Mouse (Mus musculus) ES-Bruce4 (cell line): Measurements from ENCODE around the gene Trpm8. TPM values are rescaled to one million over a fixed set of nuclear protein-coding genes. Genes with fewer than 3 reads are reported as not detected.
A peak's percentile ranks its signal among the peaks of the same experiment; 100 is the strongest.

Experiments used
- H3K27ac ChIP-seq: 2 replicates; pipeline ENCODE4 v1.5.1; 2012; ENCODE audit warnings: low read length, inconsistent platforms; ENCODE audit not compliant: insufficient read depth
- H3K27me3 ChIP-seq: 2 replicates; pipeline ENCODE4 v1.6.1; 2012; ENCODE audit warnings: mild to moderate bottlenecking, low read length, inconsistent platforms; ENCODE audit not compliant: control insufficient read depth, poor library complexity, insufficient read depth, severe bottlenecking
- H3K36me3 ChIP-seq: 2 replicates; pipeline ENCODE4 v1.6.1; 2012; ENCODE audit warnings: inconsistent platforms, mild to moderate bottlenecking, low read length, moderate library complexity; ENCODE audit not compliant: control insufficient read depth, poor library complexity, insufficient read depth, severe bottlenecking
- H3K4me1 ChIP-seq: one replicate; pipeline ENCODE4 v1.8.1; 2011; ENCODE audit warnings: low read length; ENCODE audit not compliant: control insufficient read depth, insufficient read depth
- H3K4me3 ChIP-seq: 2 replicates; pipeline ENCODE4 v1.5.1; 2011; ENCODE audit warnings: low read depth, mild to moderate bottlenecking, low read length
- H3K9ac ChIP-seq: 2 replicates; pipeline ENCODE4 v1.6.1; 2012; ENCODE audit warnings: low read depth, mild to moderate bottlenecking, inconsistent platforms; ENCODE audit not compliant: poor library complexity, severe bottlenecking
- H3K9me3 ChIP-seq: replicated peaks from 2 replicates; pipeline ENCODE4 v1.6.1; 2012; ENCODE audit warnings: mild to moderate bottlenecking, low read length, inconsistent platforms; ENCODE audit not compliant: control insufficient read depth, poor library complexity, insufficient read depth, severe bottlenecking
- CTCF ChIP-seq: IDR thresholded peaks from one replicate; pipeline ENCODE4 v1.8.1; 2011; ENCODE audit warnings: low read depth, low read length
- EP300 ChIP-seq: IDR thresholded peaks from 2 replicates; pipeline ENCODE4 v1.6.1; 2011; ENCODE audit warnings: low read depth, low read length; ENCODE audit not compliant: insufficient read depth
- POLR2A ChIP-seq: IDR thresholded peaks from one replicate; pipeline ENCODE4 v1.8.1; 2011; ENCODE audit warnings: low read length; ENCODE audit not compliant: insufficient read depth
- polyA plus RNA-seq: library from polyadenylated mRNA; stranded (reverse); fragments of >200 nt; gene quantifications from 2 replicates; pipeline ENCODE4 v1.2.4, GENCODE M21; 2011; ENCODE audit warnings: low read depth; ENCODE audit not compliant: missing spikeins, insufficient read depth, insufficient read length

The Trpm8 gene
- polyA plus RNA-seq, 1 experiment: not detected

- Histone ChIP-seq H3K27ac (no peak overlapping the region), H3K9me3 (no peaks in the 10 kb centered on the region; the same call in none of the 2 replicates), H3K27me3 (no peaks in the 10 kb centered on the region), H3K4me3 (no peak overlapping the region), H3K4me1 (no peaks in the 10 kb centered on the region), H3K36me3 (no peaks in the 10 kb centered on the region), H3K9ac (no peak overlapping the region)
- TF ChIP-seq POLR2A: no peak
- TF ChIP-seq CTCF: peak; percentile 20
These were observed 89.6 kb downstream of the Trpm8 start for GRCm38 (mm10) chr1:88366881-88367644.

- Histone ChIP-seq H3K4me1 (no peaks in the 10 kb centered on the region), H3K9ac (no peak overlapping the region), H3K27me3 (no peaks in the 10 kb centered on the region), H3K4me3 (no peak overlapping the region), H3K9me3 (no peaks in the 10 kb centered on the region), H3K36me3 (no peaks in the 10 kb centered on the region), H3K27ac (no peak overlapping the region)
- TF ChIP-seq EP300: no peak
- TF ChIP-seq CTCF: no peak
- TF ChIP-seq POLR2A: no peak
These were observed 101.0 kb downstream of the Trpm8 start for GRCm38 (mm10) chr1:88378446-88378845.

DNA sequence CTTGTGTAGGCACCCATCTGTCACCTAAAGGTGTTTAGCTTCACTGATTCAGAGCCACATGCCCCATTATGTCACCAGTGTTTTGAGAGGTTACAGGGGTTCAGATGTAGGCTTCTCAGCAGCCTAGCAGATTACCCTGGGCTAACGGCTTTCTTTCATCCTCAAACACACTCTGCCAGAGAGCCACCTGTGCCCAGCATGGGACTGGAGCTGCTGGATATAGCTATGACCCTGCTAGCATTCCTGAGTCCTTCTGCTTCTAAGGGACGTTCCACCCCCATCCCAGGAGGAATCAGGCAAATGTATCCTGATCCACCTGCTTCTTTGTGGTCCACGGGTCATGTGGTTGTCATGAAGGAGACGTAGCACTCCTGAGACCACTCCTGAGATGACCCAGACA is 114.2 kb downstream of the Trpm8 start:
- Histone ChIP-seq H3K9ac (no peak overlapping the region), H3K27ac (no peak overlapping the region), H3K4me1 (no peaks in the 10 kb centered on the region), H3K27me3 (no peaks in the 10 kb centered on the region), H3K4me3 (no peak overlapping the region), H3K9me3 (no peaks in the 10 kb centered on the region), H3K36me3 (no peaks in the 10 kb centered on the region)
- no peak for TF ChIP-seq EP300
- TF ChIP-seq CTCF: no peak
- TF ChIP-seq POLR2A: no peak

- no peaks in the 10 kb centered on the region for H3K36me3 ChIP-seq
- H3K4me3 ChIP-seq: no peak overlapping the region
- no peak overlapping the region for H3K9ac ChIP-seq
- TF ChIP-seq EP300: no peak
- TF ChIP-seq POLR2A: no peak
- no peak for TF ChIP-seq CTCF
- H3K9me3 ChIP-seq: no peaks in the 10 kb centered on the region
- no peaks in the 10 kb centered on the region for H3K27me3 ChIP-seq
- no peak overlapping the region for H3K27ac ChIP-seq
- no peaks in the 10 kb centered on the region for H3K4me1 ChIP-seq
These were observed 115.9 kb downstream of the Trpm8 start for GRCm38 (mm10) chr1:88393321-88393720.

- TF ChIP-seq POLR2A: no peak
- no peak for TF ChIP-seq CTCF
- no peak for TF ChIP-seq EP300
- Histone ChIP-seq H3K9me3 (no peaks in the 10 kb centered on the region), H3K4me1 (no peaks in the 10 kb centered on the region), H3K4me3 (no peak overlapping the region), H3K9ac (no peak overlapping the region), H3K27ac (no peak overlapping the region), H3K27me3 (no peaks in the 10 kb centered on the region), H3K36me3 (no peaks in the 10 kb centered on the region)
These were observed 125.9 kb downstream of the Trpm8 start for GRCm38 (mm10) chr1:88403378-88403777.

DNA sequence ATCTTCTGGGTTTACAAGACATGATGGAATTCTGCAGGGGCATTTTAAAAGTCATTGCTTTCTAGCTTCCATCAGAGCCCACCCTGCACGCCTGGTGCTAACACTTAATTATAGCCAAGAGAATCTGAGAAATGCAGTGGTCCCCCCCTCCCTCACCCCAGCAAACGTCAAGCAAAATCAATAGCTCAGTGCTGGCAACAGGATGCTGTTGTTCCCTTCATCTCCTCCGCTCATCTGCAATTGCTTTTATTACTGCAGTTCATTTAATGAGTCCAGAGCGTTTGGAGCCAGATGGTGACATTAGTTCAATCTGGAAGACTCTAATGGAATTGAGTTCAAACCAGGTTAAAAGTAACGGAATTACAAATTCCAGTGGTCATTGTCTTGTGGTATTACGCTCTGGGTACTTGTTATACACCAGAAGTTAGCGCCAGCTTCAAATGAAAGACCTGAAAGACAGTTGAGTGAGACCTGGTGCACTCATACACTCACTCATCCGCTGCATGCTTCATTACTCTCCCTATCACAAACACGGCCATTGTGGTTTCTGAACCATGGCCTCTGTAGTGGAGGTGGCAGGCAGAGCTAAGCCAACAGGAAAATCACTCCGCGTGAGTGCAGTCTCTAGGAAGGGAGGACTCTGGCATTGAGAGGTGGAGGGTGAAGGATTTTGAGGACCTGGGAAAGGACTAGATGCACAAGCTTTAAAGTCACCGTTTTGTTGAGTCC is 128.8 kb downstream of the Trpm8 start:
- TF ChIP-seq EP300 (no peak), POLR2A (no peak)
- Histone ChIP-seq H3K27me3 (no peaks in the 10 kb centered on the region), H3K9ac (no peak overlapping the region), H3K4me1 (no peaks in the 10 kb centered on the region), H3K36me3 (no peaks in the 10 kb centered on the region), H3K9me3 (no peaks in the 10 kb centered on the region), H3K4me3 (no peak overlapping the region), H3K27ac (no peak overlapping the region)
